Mouse (Mus musculus) liver, embryonic 14.5 days (tissue): ENCODE measurements around the gene Gm17334.

ENCODE experiments used
- CTCF ChIP-seq: IDR thresholded peaks from 2 replicates; pipeline ENCODE4 v1.5.1; 2016; ENCODE audit warnings: antibody characterized with exemption, low read depth, control low read depth
- EP300 ChIP-seq: IDR thresholded peaks from 2 replicates; pipeline ENCODE4 v1.6.1; 2016; ENCODE audit warnings: antibody characterized with exemption, low read depth

DNA sequence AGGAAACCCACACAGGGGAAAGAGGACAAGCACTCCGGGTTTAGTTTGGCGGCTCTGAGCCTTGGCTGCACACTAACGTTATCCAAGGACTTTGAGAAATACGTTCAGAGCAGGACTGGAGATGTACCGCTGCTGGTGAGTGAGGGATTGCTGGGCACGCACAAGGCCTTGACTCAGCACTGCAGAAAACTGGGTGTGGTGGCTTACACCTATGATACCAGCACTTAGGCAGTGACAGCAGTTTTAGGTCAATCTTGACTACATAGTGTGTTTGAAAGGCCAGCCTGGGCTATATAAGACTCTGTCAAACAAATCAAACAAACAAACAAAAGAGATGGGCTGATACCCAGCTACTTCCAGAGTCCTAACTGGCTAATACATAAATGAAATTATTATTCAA, 30.5 kb upstream of the Gm17334 start:
- TF ChIP-seq CTCF (no peak), EP300 (no peak)
